Mouse (Mus musculus) kidney, adult 2 months (tissue): ENCODE results near the gene Msi2. TPM values are rescaled to one million over a fixed set of nuclear protein-coding genes. Genes with fewer than 3 reads are reported as not detected.

Source experiments
- DNase-seq: peaks from one replicate; pipeline ENCODE4 v3.0.0; 2021
- H3K27ac ChIP-seq: fragments of 200-500 bp; 2 replicates; pipeline ENCODE4 v1.5.1; 2012; ENCODE audit warnings: low read depth, low read length, control low read depth, inconsistent platforms; ENCODE audit not compliant: insufficient read depth
- H3K27me3 ChIP-seq: fragments of 200-500 bp; replicated peaks from 2 replicates; pipeline ENCODE4 v1.6.1; 2012; ENCODE audit warnings: mild to moderate bottlenecking, moderate library complexity, low read length, inconsistent platforms; ENCODE audit not compliant: control insufficient read depth, insufficient read depth
- H3K36me3 ChIP-seq: fragments of 200-500 bp; 2 replicates; pipeline ENCODE4 v1.6.1; 2012; ENCODE audit warnings: mild to moderate bottlenecking, moderate library complexity, low read length, inconsistent platforms; ENCODE audit not compliant: control insufficient read depth, insufficient read depth
- H3K4me1 ChIP-seq: fragments of 200-500 bp; 2 replicates; pipeline ENCODE4 v1.6.1; 2011; ENCODE audit warnings: low read length; ENCODE audit not compliant: control insufficient read depth, insufficient read depth
- H3K4me3 ChIP-seq: fragments of 200-500 bp; 2 replicates; pipeline ENCODE4 v1.5.1; 2011; ENCODE audit warnings: mild to moderate bottlenecking, low read depth, low read length, control low read depth; ENCODE audit not compliant: insufficient read depth
- CTCF ChIP-seq: fragments of 200-500 bp; conservative IDR thresholded peaks from 2 replicates; pipeline ENCODE4 v1.5.1; 2011; ENCODE audit warnings: low read depth, mild to moderate bottlenecking, control low read depth, low read length, moderate library complexity, mixed read lengths; ENCODE audit not compliant: insufficient read depth, insufficient read length
- POLR2A ChIP-seq: fragments of 200-500 bp; IDR thresholded peaks from one replicate; pipeline ENCODE4 v1.6.1; 2011; ENCODE audit warnings: low read depth, low read length, control low read depth
- WGBS: fragments of 180-500 bp; shearing (Covaris S2); methylation state at CpG from one replicate; pipeline ENCODE4 v1.1.7; 2018; 5-methylcytosine and 5-hydroxymethylcytosine counted together
- polyA plus RNA-seq: library from polyadenylated mRNA; depleted of rRNA; stranded (reverse); fragments of >200 nt; gene quantifications from 2 replicates; pipeline ENCODE4 v1.2.3, GENCODE M21; 2012

Gene Msi2
- polyA plus RNA-seq, 1 experiment, result 43.5 TPM

GRCm38 (mm10) chr11:88607725-88608383 lies 110.5 kb downstream of the Msi2 start:
- Histone ChIP-seq H3K27me3 (no peaks in the 10 kb centered on the region), H3K4me3 (no peak overlapping the region), H3K4me1 (peaks cover 51% of the 10 kb centered on the region), H3K27ac (no peak overlapping the region), H3K36me3 (no peaks in the 10 kb centered on the region)
- TF ChIP-seq CTCF (no peak), POLR2A (no peak)
- DNase-seq, result peak; percentile 30
- WGBS, result 74% methylated on average over 12 of the region's 12 CpGs

- H3K4me3 ChIP-seq, result no peak overlapping the region
- no peak for TF ChIP-seq POLR2A
- no peak for TF ChIP-seq CTCF
- no peak overlapping the region for H3K27ac ChIP-seq
- H3K27me3 ChIP-seq, result no peaks in the 10 kb centered on the region
- H3K4me1 ChIP-seq, result peaks cover 43% of the 10 kb centered on the region
- no peaks in the 10 kb centered on the region for H3K36me3 ChIP-seq
- DNase-seq, result no peak
- 86% methylated on average over 6 of the region's 6 CpGs for WGBS
Observed at GRCm38 (mm10) chr11:88605771-88606170, 112.5 kb downstream of the Msi2 start.

GRCm38 (mm10) chr11:88605098-88605525 lies 113.2 kb downstream of the Msi2 start:
- 48% methylated on average over 12 of the region's 12 CpGs for WGBS
- peak; percentile 60 for DNase-seq
- Histone ChIP-seq H3K4me3 (no peak overlapping the region), H3K4me1 (peaks cover 47% of the 10 kb centered on the region), H3K27me3 (no peaks in the 10 kb centered on the region), H3K27ac (no peak overlapping the region), H3K36me3 (no peaks in the 10 kb centered on the region)
- TF ChIP-seq POLR2A (no peak), CTCF (no peak)

GRCm38 (mm10) chr11:88604635-88605034 lies 113.7 kb downstream of the Msi2 start:
- H3K36me3 ChIP-seq, result no peaks in the 10 kb centered on the region
- TF ChIP-seq CTCF (no peak), POLR2A (no peak)
- no peak overlapping the region for H3K4me3 ChIP-seq
- H3K4me1 ChIP-seq, result peaks cover 46% of the 10 kb centered on the region
- 85% methylated on average over 2 of the region's 2 CpGs for WGBS
- no peak overlapping the region for H3K27ac ChIP-seq
- no peak for DNase-seq
- no peaks in the 10 kb centered on the region for H3K27me3 ChIP-seq

- Histone ChIP-seq H3K27me3 (no peaks in the 10 kb centered on the region), H3K27ac (no peak overlapping the region), H3K4me1 (peaks cover 44% of the 10 kb centered on the region), H3K4me3 (no peak overlapping the region), H3K36me3 (no peaks in the 10 kb centered on the region)
- 84% methylated on average over 11 of the region's 11 CpGs for WGBS
- TF ChIP-seq POLR2A (no peak), CTCF (no peak)
- DNase-seq, result no peak
Observed at GRCm38 (mm10) chr11:88603366-88603765, 114.9 kb downstream of the Msi2 start.

GRCm38 (mm10) chr11:88602471-88603120 lies 115.7 kb downstream of the Msi2 start:
- 34% methylated on average over 7 of the region's 7 CpGs for WGBS
- Histone ChIP-seq H3K4me3 (no peak overlapping the region), H3K27ac (no peak overlapping the region), H3K36me3 (no peaks in the 10 kb centered on the region), H3K4me1 (peaks cover 42% of the 10 kb centered on the region), H3K27me3 (no peaks in the 10 kb centered on the region)
- no peak for TF ChIP-seq POLR2A
- no peak for TF ChIP-seq CTCF
- no peak for DNase-seq

GRCm38 (mm10) chr11:88600194-88600593 lies 118.1 kb downstream of the Msi2 start:
- Histone ChIP-seq H3K4me1 (peaks cover 26% of the 10 kb centered on the region), H3K27ac (no peak overlapping the region), H3K27me3 (no peaks in the 10 kb centered on the region), H3K4me3 (no peak overlapping the region), H3K36me3 (no peaks in the 10 kb centered on the region)
- DNase-seq, result peak; percentile 34
- TF ChIP-seq CTCF (no peak), POLR2A (no peak)
- WGBS, result 71% methylated on average over 3 of the region's 3 CpGs
